Mouse (Mus musculus) cerebellum, adult 8-10 months (tissue): ENCODE measurements around the gene Foxp4.

Experiments
- DNase-seq: peaks from one replicate; pipeline ENCODE4 v3.0.0; 2022

Foxp4 gene

DNA sequence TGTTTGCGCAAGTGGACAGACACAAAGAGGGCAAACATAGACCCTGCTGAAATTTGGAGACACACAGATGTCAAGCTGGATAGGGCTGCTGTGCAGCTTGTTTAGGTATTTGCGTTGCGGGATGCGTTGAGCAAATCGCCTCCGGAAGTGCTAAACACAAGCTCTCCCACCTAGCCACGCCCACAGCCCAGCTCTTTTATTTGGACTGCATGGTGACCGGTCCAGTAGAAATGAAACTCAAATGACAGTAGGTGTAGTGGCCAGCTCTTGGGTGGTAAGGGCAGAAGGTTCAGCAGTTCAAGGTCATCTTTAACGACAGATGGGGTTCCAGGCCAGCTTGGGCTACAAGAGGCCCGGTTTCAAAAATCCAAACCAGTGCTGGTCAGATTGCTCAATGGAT, 1.5 kb upstream of the Foxp4 start:
- no peak for DNase-seq

DNA sequence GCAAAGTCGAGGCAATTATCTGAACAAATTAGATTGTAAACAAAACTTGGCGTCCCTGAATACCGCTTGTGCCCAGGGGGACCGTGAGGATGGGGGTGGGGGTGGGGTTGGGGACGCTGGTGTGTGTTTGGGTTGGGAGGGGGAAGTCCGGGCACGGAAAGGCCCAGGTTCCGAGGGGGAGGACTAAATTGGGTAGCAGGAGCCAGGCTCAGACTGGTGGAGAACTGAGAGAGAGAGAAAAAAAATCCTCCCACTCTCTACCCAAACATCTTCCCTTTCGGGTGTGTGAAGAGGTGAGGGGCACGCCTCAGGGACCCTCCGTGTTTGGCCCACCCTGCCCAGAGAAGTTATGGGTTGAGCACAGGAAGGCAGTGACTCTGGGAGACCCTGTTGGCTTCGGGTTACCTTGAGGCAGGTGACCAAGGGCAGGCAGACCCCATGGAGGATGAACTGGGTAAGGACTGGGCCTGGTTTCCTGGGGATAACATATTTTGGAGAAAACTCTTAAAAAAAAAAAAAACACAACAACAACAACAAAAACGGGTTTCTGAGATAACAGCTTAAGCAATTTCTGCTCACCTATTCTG, 988 bp upstream of the Foxp4 start:
- DNase-seq, result no peak

DNA sequence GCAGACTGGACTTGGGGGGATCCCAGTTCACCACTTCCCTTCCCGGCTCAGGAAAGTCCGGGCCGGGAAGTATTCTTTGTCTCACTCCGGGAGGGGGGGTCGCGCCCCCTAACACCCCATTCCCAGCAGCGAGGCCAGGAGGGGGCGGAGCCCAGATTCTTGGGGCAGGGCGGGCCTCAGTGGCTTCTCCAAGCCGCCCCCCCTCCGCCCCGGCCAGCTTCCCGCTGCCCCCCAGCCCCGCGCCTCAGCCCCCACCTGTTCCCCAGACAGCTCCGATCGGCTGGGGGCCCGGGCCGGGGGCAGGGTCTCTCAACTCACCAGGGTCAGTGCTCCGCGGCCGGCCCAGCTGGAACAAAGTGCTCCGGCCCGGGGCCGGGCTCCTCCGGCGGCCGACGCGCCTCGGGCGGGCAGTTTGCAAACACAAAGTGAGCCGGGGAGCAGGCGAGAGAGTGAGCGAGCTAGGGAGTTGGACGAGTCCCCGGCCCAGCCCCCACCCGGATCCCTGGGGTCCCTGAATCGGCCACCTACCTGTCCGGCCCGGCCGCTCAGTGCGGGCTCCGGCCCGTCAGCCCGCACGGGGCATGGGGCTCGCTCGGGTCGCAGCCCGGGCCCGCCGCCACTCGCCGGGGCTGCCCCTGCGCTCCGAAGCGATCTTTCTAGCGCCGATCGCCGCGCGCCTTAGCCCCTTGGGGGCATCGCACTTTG, 615 bp downstream of the Foxp4 start:
- DNase-seq, result no peak

GRCm38 (mm10) chr17:47923011-47923677, 1.3 kb downstream of the Foxp4 start:
- DNase-seq, result no peak

DNA sequence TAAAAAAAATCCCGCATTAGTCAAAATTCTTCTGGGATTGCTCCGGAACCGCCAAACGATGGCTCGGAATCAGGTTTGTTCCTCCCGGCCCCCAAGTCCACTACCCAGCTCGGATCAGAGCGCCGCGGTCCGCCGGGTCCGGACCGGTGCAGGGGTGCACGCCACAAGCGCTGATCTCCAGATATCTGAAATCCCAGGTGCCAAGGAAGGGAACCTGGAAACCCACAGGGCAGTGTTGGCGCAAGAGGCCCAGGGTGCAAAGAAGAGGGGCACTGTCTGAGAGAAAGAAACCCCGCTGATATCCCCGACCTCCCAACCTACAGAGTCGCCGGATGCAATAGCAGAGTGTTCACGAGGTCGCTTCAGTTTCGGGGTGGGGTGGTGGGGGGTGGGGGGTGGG, 1.9 kb downstream of the Foxp4 start:
- no peak for DNase-seq

DNA sequence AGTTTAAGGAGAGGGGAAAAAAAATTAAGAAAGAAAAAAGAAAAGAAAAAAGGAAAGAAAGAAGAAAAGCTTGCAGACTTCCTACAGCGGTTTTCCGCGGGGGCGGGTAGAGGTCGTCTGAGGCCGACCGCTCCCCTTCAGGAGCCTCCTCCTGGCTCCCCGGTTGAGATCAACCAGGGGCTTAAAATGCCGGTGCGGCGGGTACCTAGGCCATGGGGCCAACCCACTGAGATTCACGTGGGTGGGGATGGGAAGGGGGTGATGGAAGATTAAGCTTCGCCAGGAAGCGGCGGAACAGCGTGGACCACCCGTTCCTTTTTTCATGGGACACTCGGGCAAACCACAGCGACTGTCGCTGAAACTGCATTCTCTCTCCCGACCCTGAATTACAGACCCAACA, 2.3 kb downstream of the Foxp4 start:
- no peak for DNase-seq

GRCm38 (mm10) chr17:47921136-47921665, 3.2 kb downstream of the Foxp4 start:
- DNase-seq, result no peak

DNA sequence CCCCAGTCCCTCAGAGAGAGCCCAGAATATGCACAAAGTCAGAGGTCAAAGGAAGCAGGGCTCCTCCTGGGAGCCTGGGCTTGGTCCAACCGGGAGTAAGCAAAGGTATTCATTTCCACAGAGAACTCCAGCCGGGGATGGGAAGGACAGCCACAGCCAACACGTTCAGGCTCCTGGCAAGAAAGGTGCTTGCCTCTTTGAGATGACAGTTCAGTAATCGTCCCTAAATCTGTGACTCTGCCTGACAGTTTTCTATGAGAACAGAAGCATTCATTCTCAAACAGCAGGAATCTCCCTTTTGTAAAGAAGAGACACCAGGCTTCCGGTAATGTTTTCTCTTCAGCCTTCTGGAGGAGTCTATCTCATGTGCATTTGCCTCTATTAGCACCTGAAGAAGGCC, 4.6 kb downstream of the Foxp4 start:
- DNase-seq, result no peak

- DNase-seq, result no peak
Observed at GRCm38 (mm10) chr17:47917907-47918306, 6.5 kb downstream of the Foxp4 start.

DNA sequence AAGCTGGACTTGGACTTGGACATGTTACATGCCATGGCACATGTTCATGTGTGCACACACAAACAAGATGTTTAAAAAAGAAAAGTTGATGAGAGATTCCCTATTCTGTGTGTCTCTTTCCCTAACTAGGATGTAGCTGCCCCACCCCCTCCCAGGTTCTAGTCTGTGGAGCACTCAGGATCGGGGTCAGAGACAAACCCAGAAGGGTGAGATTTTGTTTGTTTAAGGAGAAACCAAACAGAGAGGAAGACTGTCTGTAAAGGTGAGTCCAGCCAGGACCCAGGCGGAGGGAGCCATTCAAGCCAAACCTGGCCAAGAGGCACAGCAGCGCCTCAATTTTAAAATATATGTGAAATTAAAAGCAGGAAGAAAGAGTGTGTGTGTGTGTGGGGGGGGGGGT, 7.2 kb downstream of the Foxp4 start:
- no peak for DNase-seq

GRCm38 (mm10) chr17:47914676-47915219, 9.7 kb downstream of the Foxp4 start:
- no peak for DNase-seq

- DNase-seq, result peak; percentile 51
Observed at GRCm38 (mm10) chr17:47909091-47910001, 15.1 kb downstream of the Foxp4 start.

- no peak for DNase-seq
Observed at GRCm38 (mm10) chr17:47908079-47908478, 16.4 kb downstream of the Foxp4 start.

DNA sequence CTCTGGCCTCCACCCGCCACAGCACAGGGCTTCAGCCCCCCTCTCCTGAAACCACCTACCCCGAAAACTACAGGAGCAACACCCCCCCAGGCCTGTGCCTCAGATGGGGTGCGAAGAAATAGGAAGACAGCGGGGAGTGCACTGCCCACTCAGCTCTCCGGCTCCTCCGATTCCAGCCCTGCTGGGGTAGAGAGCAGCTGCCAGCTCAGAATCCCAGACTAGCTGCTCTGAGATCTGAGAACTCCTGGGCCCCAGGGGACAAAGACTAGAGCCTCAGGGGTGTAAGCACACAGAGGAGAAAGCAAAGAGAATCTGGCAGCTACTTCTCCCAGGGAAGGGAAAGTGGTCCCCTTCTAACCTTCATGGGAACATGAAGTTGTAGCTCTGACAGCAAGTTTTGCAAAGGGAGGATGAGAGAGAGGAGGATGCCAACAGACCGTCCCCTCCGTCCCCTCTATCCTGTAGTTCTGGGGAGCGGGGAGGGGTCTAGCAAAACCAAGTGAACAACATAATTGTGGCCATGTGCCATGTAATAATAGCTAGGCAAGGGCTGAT, 17.0 kb downstream of the Foxp4 start:
- DNase-seq, result no peak

DNA sequence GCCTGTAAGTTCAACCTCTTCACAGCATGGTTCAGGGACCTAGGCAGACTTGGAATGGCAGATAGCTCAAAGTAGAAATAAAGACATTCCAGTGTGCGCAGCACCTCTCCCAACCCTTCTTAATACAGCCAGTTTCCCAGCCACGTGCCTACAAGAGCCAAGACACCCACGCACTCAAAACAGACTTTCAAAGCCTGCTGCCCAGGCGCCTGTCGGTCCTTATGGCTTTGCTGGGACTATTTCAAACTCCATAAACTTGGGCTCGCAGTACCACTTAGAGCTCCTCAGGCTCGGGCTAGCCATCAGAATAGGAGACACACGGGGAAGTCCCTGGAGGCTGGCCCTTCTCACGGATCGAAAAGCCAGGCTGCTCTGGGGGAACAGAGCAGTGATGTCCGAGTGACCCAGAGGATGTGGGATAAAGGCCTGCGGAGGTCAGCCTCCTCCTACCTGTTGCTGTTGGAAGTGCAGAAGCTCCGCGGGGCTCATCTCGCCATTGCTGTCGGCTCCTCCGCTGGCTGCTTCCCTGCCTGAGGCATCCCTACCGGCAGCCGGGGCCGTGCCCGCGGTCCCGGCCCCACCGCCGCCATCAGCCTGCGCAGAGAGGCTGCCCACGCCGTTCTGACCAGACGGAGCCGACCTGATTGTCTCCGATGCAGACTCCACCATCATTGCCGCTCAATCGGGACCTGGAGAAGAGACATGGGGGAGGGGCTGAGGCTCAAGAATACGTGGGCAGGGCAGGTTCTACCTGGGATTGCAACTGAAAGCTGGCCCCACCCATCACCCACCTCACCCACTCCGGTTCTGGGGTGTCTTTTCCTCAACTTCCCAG, 20.4 kb downstream of the Foxp4 start:
- no peak for DNase-seq

DNA sequence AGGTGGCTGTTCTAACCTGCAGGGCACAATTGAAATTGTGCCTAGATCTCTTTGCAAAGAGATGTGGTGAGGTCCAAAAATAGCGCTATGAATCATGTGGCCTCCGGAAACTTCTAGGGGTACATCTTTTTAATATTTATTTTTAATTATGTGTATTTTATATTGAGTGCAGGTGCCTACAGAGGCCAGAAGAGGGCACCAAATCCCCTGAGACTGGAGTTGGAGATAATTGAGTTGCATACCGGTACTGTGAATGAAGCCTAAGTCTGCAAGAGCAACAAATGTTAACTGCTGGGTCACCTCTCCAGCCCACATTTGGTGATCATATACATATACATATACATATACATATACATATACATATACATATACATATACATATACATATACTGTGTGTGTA, 22.7 kb downstream of the Foxp4 start:
- DNase-seq, result no peak

GRCm38 (mm10) chr17:47900716-47901115, 23.7 kb downstream of the Foxp4 start:
- no peak for DNase-seq

DNA sequence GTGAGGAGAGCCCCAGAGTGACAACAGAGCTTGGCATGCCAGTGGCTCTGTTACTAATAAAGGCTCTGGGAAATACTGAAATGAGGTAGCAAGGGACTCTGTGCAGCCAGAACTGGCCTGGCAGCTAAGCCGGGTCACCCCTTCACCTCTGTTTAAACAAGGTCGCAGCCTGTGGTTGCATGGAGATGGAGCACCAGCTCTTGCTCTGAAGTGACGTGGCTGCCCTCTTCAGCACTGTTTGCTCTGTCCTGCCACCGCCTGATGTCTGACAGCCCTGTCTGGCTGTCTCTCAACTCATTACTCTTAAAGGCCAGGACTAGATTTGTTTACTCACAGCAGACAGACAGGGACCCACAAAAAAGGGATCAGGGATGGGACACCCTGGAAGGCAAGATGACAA, 25.3 kb downstream of the Foxp4 start:
- no peak for DNase-seq

GRCm38 (mm10) chr17:47897956-47898752, 26.3 kb downstream of the Foxp4 start:
- no peak for DNase-seq

DNA sequence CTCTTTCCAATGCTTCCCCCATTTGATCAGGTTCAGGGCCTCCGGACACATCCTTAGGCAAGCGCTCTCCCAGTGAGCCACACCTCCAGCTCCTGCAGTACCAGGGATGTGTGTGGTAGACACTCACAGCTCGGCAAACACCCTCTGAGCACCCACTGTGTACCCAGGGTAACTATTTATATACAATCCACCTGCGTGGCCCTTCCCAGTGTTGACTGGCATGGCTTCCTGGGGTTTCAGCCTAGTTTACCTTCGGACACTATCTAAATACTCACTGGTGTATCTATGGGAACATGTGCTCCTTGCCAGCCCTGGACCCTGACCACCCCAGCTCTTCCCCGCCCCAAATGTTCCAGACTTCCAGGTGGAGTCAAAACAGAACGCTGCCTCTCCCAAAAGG, 34.7 kb downstream of the Foxp4 start:
- DNase-seq, result no peak

DNA sequence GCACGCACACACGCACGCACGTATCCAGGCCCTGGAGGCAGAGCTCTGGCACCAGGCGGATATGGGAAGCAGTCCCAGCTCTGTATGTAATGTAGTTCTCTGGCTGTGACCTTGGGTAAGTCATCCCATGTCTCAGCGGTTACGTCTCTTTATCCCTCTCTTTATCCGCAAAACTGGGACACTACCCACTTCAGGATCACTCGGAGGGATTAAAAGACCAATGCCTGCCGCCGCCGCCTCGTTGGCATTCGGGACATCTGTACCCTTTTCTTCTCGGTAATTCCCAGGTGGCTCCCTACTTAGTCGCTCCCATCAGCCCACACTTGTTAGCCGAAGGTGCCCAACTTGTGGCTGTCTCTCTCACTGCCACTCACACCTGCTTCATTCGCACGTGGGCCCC, 35.2 kb downstream of the Foxp4 start:
- no peak for DNase-seq
